Mouse (Mus musculus): ENCODE results near the gene Neu2. TPM values are rescaled to one million over a fixed set of nuclear protein-coding genes. Genes with fewer than 3 reads are reported as not detected.

Neu2 gene
- total RNA-seq, 1 experiment from 2014 or later = not detected

- no peak for ATAC-seq (replicated peaks; ENCODE audit: low read depth, poor library complexity, severe bottlenecking)
Observed at GRCm38 (mm10) chr1:87639724-87640123, 130.0 kb downstream of the Neu2 start.

DNA sequence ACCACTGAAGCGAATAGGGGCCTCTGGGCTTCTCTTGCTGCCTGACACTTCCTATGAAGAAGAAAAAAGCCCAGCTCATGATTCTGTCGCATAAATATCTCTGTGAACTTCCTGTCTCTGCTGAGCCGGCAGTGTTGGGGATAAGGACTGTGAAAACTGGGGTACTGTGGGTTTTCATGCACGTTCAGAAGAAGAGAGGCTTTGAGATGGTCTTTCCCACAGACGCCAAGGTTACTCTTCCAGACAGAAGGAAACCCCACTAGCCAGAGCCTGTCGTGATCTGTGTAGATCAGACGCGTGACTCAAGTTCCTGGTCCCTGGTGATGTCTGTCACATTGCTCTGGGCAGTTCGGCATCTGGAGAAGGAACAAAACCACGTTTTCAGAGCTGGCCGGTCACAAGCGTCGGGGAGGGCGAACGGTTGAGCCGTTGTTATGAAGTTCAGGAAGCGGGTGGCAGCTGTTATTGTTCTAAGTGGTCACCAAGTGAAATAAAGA, 130.5 kb downstream of the Neu2 start:
- ATAC-seq (replicated peaks; ENCODE audit: low read depth, poor library complexity, severe bottlenecking) = peak; percentile 63

- ATAC-seq (replicated peaks; ENCODE audit: low read depth, poor library complexity, severe bottlenecking) = no peak
Observed at GRCm38 (mm10) chr1:87643016-87643415, 133.3 kb downstream of the Neu2 start.

DNA sequence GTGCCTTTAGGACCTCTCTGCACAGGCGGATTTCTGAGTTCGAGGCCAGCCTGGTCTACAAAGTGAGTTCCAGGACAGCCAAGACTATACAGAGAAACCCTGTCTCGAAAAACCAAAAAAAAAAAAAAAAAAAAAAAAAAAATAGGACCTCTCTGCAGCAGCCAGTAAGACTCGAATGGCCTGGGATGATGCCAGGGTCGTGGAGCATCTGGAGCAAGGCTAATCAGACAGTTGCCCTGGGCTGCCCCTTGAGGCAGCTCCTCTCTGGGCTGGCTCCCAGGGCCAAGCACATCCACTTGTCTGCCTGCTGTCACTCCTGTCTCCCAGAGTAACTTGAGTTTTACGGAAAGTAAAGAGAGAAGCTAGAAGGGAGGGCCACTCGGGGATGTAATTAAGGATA, 135.4 kb downstream of the Neu2 start:
- no peak for ATAC-seq (replicated peaks; ENCODE audit: low read depth, poor library complexity, severe bottlenecking)

GRCm38 (mm10) chr1:87645748-87646147, 136.1 kb downstream of the Neu2 start:
- peak; percentile 34 for ATAC-seq (replicated peaks; ENCODE audit: low read depth, poor library complexity, severe bottlenecking)

Other genes with a start within 250 kb of the Neu2 start
- gene Efhd1, start 245.5 kb upstream of the Neu2 start, total RNA-seq (2017) = not detected in 2 replicates
- 134 and 174 TPM in 2 replicates for gene Gigyf2, start 182.9 kb upstream of the Neu2 start, total RNA-seq (2017)
- gene Kcnj13, start 115.2 kb upstream of the Neu2 start, total RNA-seq (2017) = not detected in 2 replicates
- not detected in 2 replicates for gene Snorc, start 39.6 kb upstream of the Neu2 start, total RNA-seq (2017)
- not detected in 2 replicates for gene Ngef, start 64.0 kb downstream of the Neu2 start, total RNA-seq (2017)
- gene Inpp5d, start 110.4 kb downstream of the Neu2 start, total RNA-seq (2017) = 71.7 and 87.7 TPM in 2 replicates
- gene Atg16l1, start 246.0 kb downstream of the Neu2 start, total RNA-seq (2017) = 60.4 and 61.7 TPM in 2 replicates

Data from common myeloid progenitor, adult 5-6 weeks (primary cell).